Mouse (Mus musculus): ENCODE measurements around the gene Prdm15. TPM values are rescaled to one million over a fixed set of nuclear protein-coding genes. Genes with fewer than 3 reads are reported as not detected.

Gene Prdm15
- polyA plus RNA-seq, 1 experiment from 2014 or later, result 9.1 TPM

Small RNA genes lying within 50 kb of the gene (microRNA-seq; reads per million reads assigned to microRNA genes)
- not detected for gene Mir6964

Other genes starting within 250 kb of the Prdm15 start
- gene Tmprss2, start 240.7 kb downstream of the Prdm15 start, polyA plus RNA-seq (2015; fragmentation: Nextera tagmentation; extraction: Ambion mirVana), result 34.4 and 37.6 TPM in 2 replicates
- 24.0 and 27.1 TPM in 2 replicates for gene Ripk4, start 88.1 kb downstream of the Prdm15 start, polyA plus RNA-seq (2015; fragmentation: Nextera tagmentation; extraction: Ambion mirVana)
- 17.4 and 22.4 TPM in 2 replicates for gene C2cd2, start 110.7 kb upstream of the Prdm15 start, polyA plus RNA-seq (2015; fragmentation: Nextera tagmentation; extraction: Ambion mirVana)
- 11.0 and 12.6 TPM in 2 replicates for gene Zbtb21, start 110.8 kb upstream of the Prdm15 start, polyA plus RNA-seq (2015; fragmentation: Nextera tagmentation; extraction: Ambion mirVana)
- 26.5 and 29.1 TPM in 2 replicates for gene B230307C23Rik, start 145.5 kb upstream of the Prdm15 start, polyA plus RNA-seq (2015; fragmentation: Nextera tagmentation; extraction: Ambion mirVana)
- gene A630089N07Rik, start 230.6 kb upstream of the Prdm15 start, polyA plus RNA-seq (2015; fragmentation: Nextera tagmentation; extraction: Ambion mirVana), result 20.7 and 22.5 TPM in 2 replicates

Data from stomach, embryonic 15.5 days (tissue).